Mouse (Mus musculus) stomach, postnatal 0 days (tissue): Measurements from ENCODE around the gene Ndufb4. TPM values are rescaled to one million over a fixed set of nuclear protein-coding genes. Genes with fewer than 3 reads are reported as not detected.
"Not testable (repeated sequence)": the region's sequence is repeated elsewhere in the genome, so short reads cannot be mapped to it uniquely, and the experiment has no call there.

ENCODE experiments used
- ATAC-seq: fragments of 200-750 bp; cut with Nextera tagmentation; 2 replicates; pipeline ENCODE4 v1.8.0; 2017; ENCODE audit not compliant: low FRiP score, low TSS enrichment
- DNase-seq: peaks from one replicate; pipeline ENCODE4 v3.0.0-alpha.2; 2016; ENCODE audit warnings: low spot score
- H3K27ac ChIP-seq: fragments of 300-500 bp; sonication (generic); replicated peaks from 2 replicates; pipeline ENCODE4 v1.5.1; 2014; ENCODE audit warnings: mild to moderate bottlenecking, control low read depth
- H3K27me3 ChIP-seq: fragments of 300-500 bp; sonication (generic); 2 replicates; pipeline ENCODE4 v1.6.1; 2014; ENCODE audit warnings: low read length; ENCODE audit not compliant: control insufficient read depth, insufficient read depth
- H3K36me3 ChIP-seq: fragments of 300-500 bp; sonication (generic); 2 replicates; pipeline ENCODE4 v1.6.1; 2014; ENCODE audit warnings: low read length, mixed read lengths; ENCODE audit not compliant: control insufficient read depth, insufficient read depth
- H3K4me1 ChIP-seq: fragments of 300-500 bp; sonication (generic); replicated peaks from 2 replicates; pipeline ENCODE4 v1.6.1; 2014; ENCODE audit warnings: antibody characterized with exemption; ENCODE audit not compliant: control insufficient read depth, insufficient read depth
- H3K4me2 ChIP-seq: fragments of 300-500 bp; sonication (generic); replicated peaks from 2 replicates; pipeline ENCODE4 v1.6.1; 2014; ENCODE audit warnings: low read depth, mild to moderate bottlenecking, control low read depth, moderate library complexity
- H3K4me3 ChIP-seq: fragments of 300-500 bp; sonication (generic); 2 replicates; pipeline ENCODE4 v1.5.1; 2014; ENCODE audit warnings: low read depth, low read length, control low read depth
- H3K9ac ChIP-seq: fragments of 300-500 bp; sonication (generic); 2 replicates; pipeline ENCODE4 v1.6.1; 2014; ENCODE audit warnings: mild to moderate bottlenecking, low read length, control low read depth, mixed read lengths
- H3K9me3 ChIP-seq: fragments of 300-500 bp; sonication (generic); 2 replicates; pipeline ENCODE4 v1.6.1; 2016; ENCODE audit warnings: low read length; ENCODE audit not compliant: control insufficient read depth
- CTCF ChIP-seq: IDR thresholded peaks from 2 replicates; pipeline ENCODE4 v1.5.1; 2016; ENCODE audit warnings: antibody characterized with exemption, low read depth, mild to moderate bottlenecking, moderate library complexity
- EP300 ChIP-seq: optimal IDR thresholded peaks from 2 replicates; pipeline ENCODE3; 2016; ENCODE audit warnings: antibody characterized with exemption
- WGBS: fragments of 180-500 bp; shearing (Covaris S2); extraction: QIAGEN DNeasy Blood & Tissue Kit; methylation state at CpG from one replicate; pipeline ENCODE4 v1.1.7; 2014; 5-methylcytosine and 5-hydroxymethylcytosine counted together
- polyA plus RNA-seq: library from polyadenylated mRNA; unstranded; fragments of >200 nt; fragmentation: Nextera tagmentation; extraction: Ambion mirVana; gene quantifications from 2 replicates; pipeline ENCODE4 v1.2.1, GENCODE M21; 2015

Gene Ndufb4
- polyA plus RNA-seq = 101 and 119 TPM in 2 replicates

- H3K4me1 ChIP-seq = peaks cover 6% of the 10 kb centered on the region
- peak within 1 kb of the TSS; percentile 70 for H3K4me2 ChIP-seq
- TF ChIP-seq EP300 = no peak
- TF ChIP-seq CTCF = peak; percentile 2; the same call in 1 of the 2 replicates
- DNase-seq (peak; percentile 100), ATAC-seq (peak; percentile 98)
- peak within 1 kb of the TSS; percentile 90 for H3K9ac ChIP-seq
- peak within 1 kb of the TSS; percentile 89 for H3K27ac ChIP-seq
- no peaks in the 10 kb centered on the region for H3K36me3 ChIP-seq
- under 1% methylated on average over 51 of the region's 58 CpGs for WGBS
- no peaks in the 10 kb centered on the region for H3K9me3 ChIP-seq
- H3K4me3 ChIP-seq = peak within 1 kb of the TSS; percentile 73
- no peaks in the 10 kb centered on the region for H3K27me3 ChIP-seq
Measured at GRCm38 (mm10) chr16:37653731-37654657, at the start of gene Ndufb4. TSS of gene Ndufb4 (minus strand) at chr16:37654453.

GRCm38 (mm10) chr16:37703884-37704283 is 49.6 kb upstream of the Ndufb4 start:
- no peak overlapping the region for H3K27ac ChIP-seq
- no peak for TF ChIP-seq EP300
- no peak for TF ChIP-seq CTCF
- no peaks in the 10 kb centered on the region for H3K27me3 ChIP-seq
- ATAC-seq = no peak
- no peak overlapping the region for H3K9ac ChIP-seq
- no peaks in the 10 kb centered on the region for H3K4me1 ChIP-seq
- H3K4me3 ChIP-seq = no peak overlapping the region
- no peaks in the 10 kb centered on the region for H3K9me3 ChIP-seq
- H3K36me3 ChIP-seq = no peaks in the 10 kb centered on the region
- no peak overlapping the region for H3K4me2 ChIP-seq
- DNase-seq = no peak
- WGBS = 67% methylated on average over 5 of the region's 5 CpGs

- H3K9me3 ChIP-seq, H3K36me3 ChIP-seq, ATAC-seq, H3K4me1 ChIP-seq, H3K4me2 ChIP-seq, H3K4me3 ChIP-seq, H3K9ac ChIP-seq, DNase-seq, H3K27me3 ChIP-seq, H3K27ac ChIP-seq: not testable (repeated sequence)
Measured at GRCm38 (mm10) chr16:37700071-37700470, 45.8 kb upstream of the Ndufb4 start.

DNA sequence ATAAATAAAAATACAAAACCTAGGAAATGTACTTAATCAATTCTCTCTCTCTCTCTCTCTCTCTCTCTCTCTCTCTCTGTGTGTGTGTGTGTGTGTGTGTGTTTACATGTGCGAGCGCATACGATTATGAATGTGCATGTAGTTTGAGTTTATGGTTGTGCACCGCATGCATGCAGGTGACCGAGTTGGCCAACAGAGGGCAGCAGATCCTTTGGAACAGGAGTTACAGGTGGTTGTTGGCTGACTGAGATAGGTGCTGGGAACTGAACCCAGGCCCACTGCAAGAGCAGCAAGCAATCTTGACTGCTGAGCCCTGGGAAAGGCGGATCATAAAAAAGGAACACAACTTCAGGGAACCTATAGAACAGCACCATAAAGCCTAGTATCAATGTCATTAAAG is 44.5 kb upstream of the Ndufb4 start:
- 99% methylated on average over 6 of the region's 6 CpGs for WGBS
- H3K27me3 ChIP-seq = no peaks in the 10 kb centered on the region
- TF ChIP-seq EP300 (no peak), CTCF (peak; percentile 44)
- no peak overlapping the region for H3K4me2 ChIP-seq
- H3K4me3 ChIP-seq = no peak overlapping the region
- ATAC-seq (no peak), DNase-seq (no peak)
- H3K9ac ChIP-seq = no peak overlapping the region
- H3K36me3 ChIP-seq = no peaks in the 10 kb centered on the region
- H3K9me3 ChIP-seq = no peaks in the 10 kb centered on the region
- H3K27ac ChIP-seq = no peak overlapping the region
- H3K4me1 ChIP-seq = no peaks in the 10 kb centered on the region

DNA sequence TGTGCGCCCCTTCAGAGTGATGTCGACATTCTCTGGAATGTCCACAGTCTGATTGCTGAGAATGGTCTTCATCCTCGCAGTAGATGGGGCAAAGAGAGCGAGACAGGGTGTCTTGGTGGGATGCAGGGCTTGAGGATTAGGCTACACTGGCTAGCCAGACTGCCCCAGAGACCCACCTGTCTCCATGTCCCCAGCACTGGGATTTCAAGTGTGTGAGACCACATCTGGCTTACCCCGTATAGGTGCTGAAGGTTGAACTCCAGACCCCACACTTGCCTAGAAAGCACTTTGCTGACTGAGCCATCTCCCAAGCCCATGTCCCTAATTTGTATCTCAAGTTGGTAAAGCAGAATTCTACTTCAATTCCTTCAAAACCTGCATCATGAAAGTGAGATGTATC is 43.0 kb upstream of the Ndufb4 start:
- TF ChIP-seq EP300 (no peak), CTCF (no peak)
- ATAC-seq = no peak
- no peak overlapping the region for H3K27ac ChIP-seq
- WGBS = 84% methylated on average over 5 of the region's 5 CpGs
- no peak for DNase-seq
- no peaks in the 10 kb centered on the region for H3K27me3 ChIP-seq
- H3K4me1 ChIP-seq = no peaks in the 10 kb centered on the region
- H3K4me3 ChIP-seq = no peak overlapping the region
- H3K9ac ChIP-seq = no peak overlapping the region
- H3K4me2 ChIP-seq = no peak overlapping the region
- no peaks in the 10 kb centered on the region for H3K9me3 ChIP-seq
- no peaks in the 10 kb centered on the region for H3K36me3 ChIP-seq
